Mouse (Mus musculus) cerebellum, postnatal 4 days (tissue): Measurements from ENCODE around the gene Olfr90.
A peak's percentile ranks its signal among the peaks of the same experiment; 100 is the strongest.

ENCODE experiments used
- DNase-seq, 2 experiments: peaks; one replicate each; pipeline ENCODE4 v3.0.0; 2022; ENCODE audit warnings: low spot score in 2 of 2, mixed read lengths in 1 of 2

Olfr90 gene

DNA sequence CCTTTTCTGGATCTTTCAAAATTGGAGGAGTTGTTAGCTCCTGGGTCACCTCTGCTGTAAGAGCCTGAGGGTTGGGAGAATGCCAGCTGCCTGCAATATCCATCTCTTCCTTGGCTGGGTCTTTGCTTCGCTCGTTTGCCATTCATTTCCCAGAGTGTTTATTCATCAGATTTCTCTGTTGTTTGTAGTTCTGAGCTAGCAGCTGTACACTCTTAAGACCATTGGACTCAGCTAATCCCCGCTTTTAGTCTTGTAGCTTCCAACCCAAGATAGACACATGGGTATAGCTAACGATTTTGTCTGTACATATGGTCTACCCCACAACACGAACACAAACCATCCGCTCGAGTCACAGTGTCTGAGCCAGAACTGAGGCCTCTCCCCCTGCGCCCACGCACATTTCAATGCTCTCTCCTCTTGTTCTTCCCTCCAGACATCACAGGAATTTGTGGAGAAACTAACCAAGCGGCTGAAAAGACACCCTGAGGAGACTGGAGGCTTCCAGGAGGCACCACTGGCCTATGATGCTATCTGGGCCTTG lies 26.1 kb downstream of the Olfr90 start:
- no peak for DNase-seq

DNA sequence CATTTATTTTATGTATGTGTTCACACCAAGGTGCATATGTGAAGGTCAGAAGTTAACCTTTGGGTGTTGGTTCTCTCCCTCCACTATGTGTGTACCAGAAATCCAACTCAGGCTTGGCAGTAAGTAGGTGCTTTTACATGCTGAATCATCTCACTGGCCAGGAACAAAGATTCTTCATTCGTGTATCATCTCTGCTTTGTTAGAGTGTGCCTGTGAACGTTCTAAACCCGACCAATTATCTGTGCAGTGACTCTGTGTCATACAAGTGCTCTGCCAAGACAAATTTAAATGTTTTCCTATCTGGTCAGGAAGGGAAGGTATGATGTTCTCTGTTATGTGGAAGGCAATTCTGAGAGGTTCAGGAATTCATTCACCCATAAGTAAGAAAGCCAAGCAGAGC lies 26.9 kb downstream of the Olfr90 start:
- DNase-seq = no peak

- no peak for DNase-seq
These were observed 31.3 kb downstream of the Olfr90 start for GRCm38 (mm10) chr17:37056957-37057356.

DNA sequence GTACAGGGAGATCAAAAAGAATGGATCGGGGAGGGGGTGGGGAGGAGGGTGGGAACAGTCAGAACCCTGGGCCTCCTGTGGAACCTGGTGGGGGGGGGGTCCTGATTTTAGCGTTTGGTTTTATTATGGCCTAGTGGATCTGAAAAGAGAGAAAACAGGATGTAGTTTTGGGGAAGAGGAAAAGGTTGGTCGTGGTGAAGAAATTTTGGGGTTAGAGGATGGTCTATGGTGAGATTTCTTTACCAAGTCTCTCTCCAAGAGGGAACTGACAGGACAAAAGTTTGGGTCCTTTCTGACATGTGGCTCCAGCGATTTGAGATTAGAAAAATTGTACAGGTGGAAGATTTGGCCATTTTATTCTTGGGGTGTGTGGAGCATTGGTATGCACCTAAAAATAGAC lies 36.6 kb downstream of the Olfr90 start:
- no peak for DNase-seq

DNA sequence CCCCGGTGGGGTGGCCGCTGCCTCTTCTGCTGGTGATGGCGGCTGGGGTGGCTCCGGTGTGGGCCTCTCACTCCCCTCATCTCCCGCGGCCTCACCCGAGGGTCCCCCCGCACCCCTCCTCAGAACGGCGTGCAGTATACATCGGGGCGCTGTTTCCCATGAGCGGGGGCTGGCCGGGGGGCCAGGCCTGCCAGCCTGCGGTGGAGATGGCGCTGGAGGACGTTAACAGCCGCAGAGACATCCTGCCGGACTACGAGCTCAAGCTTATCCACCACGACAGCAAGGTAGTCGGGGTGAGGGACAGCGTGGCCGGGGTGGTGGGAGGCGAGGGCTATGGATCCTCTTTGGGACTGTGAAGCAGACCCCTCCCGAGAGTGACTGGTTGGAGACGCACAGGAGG lies 37.4 kb downstream of the Olfr90 start:
- peak; percentile 25 to 32 for DNase-seq

GRCm38 (mm10) chr17:37050399-37050798 lies 37.9 kb downstream of the Olfr90 start:
- DNase-seq = peak; percentile 78 to 83

- DNase-seq = peak; percentile 75 to 86
These were observed 38.6 kb downstream of the Olfr90 start for GRCm38 (mm10) chr17:37049570-37050310.

- no peak for DNase-seq
These were observed 39.9 kb downstream of the Olfr90 start for GRCm38 (mm10) chr17:37048383-37048782.

- no peak for DNase-seq
These were observed 40.3 kb downstream of the Olfr90 start for GRCm38 (mm10) chr17:37047981-37048380.

GRCm38 (mm10) chr17:37047332-37047976 lies 40.8 kb downstream of the Olfr90 start:
- DNase-seq = peak in 1 of 2 experiments; percentile 20

DNA sequence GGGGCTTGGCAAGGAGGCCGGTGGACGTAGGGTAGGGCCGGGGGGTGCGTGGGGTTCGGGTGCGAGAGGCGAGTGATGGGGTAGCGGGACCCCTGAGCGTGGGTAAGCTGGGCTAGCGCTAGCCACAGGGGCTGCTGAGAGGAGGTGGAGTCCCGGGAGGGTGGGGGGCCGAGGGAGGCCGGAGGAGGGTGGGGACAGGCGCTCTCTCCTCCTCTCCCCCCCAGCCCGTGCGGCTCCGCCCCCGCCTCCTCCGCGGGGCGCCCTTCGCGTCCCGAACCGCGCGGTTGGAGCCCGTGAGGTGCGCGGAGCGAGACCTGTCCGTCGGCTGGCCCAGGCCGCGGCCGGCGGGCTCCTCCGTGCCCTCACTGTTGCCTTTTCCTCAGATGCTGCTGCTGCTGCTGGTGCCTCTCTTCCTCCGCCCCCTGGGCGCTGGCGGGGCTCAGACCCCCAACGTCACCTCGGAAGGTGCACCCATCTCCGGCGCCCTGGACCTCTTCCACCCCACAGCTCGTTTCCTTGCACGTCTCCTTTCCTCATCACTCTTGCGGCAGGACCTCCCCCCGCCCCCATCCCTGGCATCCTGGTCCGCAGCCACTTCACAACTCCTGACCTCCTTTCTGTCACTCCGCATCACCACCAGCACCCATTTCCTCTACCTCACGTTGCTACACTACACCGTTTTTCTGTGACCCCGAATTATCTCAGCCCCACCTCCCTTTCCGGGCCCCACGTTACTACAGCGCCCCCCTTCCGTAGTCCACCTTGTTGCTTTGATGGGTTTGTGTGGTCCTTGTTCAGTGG lies 41.8 kb downstream of the Olfr90 start:
- DNase-seq = peak; percentile 23 to 49

DNA sequence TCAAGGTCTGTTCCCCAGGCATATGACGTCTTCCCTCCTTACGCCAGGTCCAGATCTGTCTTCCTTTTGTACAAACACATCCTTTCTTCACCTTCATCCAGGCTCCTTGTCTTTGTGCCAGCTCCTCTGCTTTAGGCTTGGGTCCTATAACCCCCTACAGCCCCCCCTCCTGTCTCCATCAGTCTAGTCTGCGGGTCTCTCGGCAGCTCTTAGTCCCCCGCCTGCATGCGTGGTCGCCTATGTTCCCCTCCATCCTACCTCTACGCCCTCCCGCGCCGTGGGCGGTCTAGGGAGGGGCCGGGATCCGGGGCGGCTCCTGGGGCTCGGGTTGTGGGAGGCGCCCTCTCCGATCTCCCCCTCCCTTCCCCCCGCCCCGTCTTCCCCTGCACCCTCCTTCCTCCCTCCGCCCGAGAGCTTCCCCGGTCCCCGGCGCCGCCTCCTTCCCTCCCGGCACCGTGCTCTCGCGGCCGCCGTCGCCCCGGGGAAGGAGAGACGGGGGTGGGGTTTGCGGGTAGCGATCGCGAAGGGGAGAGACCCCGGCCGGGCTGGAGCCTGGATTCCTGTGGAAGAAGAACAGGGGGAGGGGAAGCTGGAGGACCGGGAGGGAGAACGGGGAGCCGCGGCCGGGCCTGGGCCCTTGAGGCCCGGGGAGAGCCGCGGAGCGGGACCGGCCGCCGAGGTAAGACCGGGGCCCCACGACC lies 42.5 kb downstream of the Olfr90 start, which contains the start of gene Gabbr1:
Gene Gabbr1, plus strand, starts transcription at position 356 of the 701 bp plus-strand sequence.
- DNase-seq = peak; percentile 71 to 80

GRCm38 (mm10) chr17:37044651-37045244 lies 43.6 kb downstream of the Olfr90 start:
- no peak for DNase-seq

DNA sequence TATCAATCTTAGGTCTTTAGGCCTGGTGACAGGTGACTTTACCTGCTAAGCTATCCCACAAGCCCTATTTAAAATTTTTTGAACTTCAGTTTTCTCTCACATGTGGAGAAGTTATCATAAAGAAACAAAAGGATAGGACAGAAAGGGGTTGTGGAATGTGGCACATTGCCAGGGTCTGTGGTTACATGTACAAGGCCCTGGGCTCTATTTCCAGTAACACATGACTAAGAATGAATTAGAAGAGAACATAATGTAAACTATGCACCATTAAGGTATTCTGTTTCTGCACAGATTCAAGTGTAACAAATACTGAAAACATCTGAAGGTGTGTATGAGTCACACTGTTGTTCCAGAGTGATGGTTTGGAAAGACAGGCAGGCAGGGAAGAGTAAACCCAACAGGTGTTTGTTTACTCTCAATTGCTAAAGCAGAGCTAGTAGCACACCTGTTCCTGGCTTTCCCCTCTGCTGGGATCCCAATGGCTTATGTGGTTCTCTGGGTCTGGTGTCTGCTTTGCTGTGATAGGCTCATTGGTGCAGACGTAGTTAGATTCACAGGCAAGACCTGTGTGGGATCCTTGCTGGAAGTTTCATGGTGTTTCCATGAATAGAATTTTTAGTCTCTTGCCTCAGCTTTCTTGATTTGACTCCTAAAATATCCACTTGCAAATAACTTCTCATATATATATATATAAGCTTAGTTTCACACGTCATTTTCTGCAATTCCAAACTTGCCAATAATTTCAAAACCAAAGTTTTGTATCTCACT lies 49.0 kb downstream of the Olfr90 start:
- no peak for DNase-seq
